ENCODE assay signal across 12 mouse cellular contexts in the genomic region with DNA sequence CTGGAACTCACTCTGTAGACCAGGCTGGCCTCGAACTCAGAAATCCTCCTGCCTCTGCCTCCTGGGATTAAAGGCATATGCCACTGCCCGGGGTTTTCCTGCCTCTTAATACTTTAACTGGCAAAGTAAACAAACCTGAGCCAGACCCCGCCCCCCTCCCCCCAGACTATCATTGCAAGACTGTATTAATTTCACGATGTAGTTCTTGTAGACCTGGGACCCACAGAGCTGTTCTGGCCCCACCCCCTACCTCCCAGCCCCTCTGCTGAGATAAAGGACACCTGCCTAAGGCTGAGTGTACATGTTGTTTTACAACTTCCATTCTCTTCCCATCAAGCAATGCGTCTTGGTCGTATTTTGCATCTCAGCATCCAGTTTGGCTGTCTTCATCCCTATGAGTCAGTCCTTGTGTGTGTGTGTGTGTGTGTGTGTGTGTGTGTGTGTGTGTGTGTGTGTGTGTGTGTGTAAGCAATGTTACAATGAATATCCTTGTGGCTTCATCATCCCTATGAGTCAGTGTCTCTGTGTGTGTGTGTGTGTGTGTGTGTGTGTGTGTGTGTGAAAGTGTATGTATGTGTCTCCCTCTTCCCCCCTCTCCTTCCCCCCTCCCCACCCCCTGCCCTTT. TPM values are rescaled to one million over a fixed set of nuclear protein-coding genes. Genes with fewer than 3 reads are reported as not detected.
A peak's percentile ranks its signal among the peaks of the same experiment; 100 is the strongest.
DNase-seq lines count a peak whose midpoint lies in the region; ATAC-seq and TF ChIP-seq lines count a peak whose summit lies in the region.
"Had no signal": no experiment of that assay in that cellular context is flagged by ENCODE, and none has a peak within 500 bp of the region (broad histone marks: within the 10 kb centered on the region; RNA-seq: fewer than 3 reads in every experiment).

No protein-coding gene starts in this region.

- no peak for TF ChIP-seq CTCF in stomach, postnatal 0 days (IDR thresholded peaks at IDR 0.05; ENCODE audit: low read depth)

- H3K4me2 ChIP-seq in embryonic facial prominence, embryonic 12.5 days (replicated peaks), result no peak overlapping the region
- no peak overlapping the region for H3K4me2 ChIP-seq in lung, embryonic 16.5 days (ENCODE audit: low read depth, low read length)
- 0 out of 2 replicates have a peak overlapping the region, but pooled peaks have one; percentile 72 for H3K4me2 ChIP-seq in embryonic facial prominence, embryonic 14.5 days (ENCODE audit: low read depth, low read length)
- H3K4me2 ChIP-seq in stomach, postnatal 0 days (replicated peaks; ENCODE audit: low read depth), result no peak overlapping the region
- H3K4me2 ChIP-seq in hindbrain, embryonic 11.5 days (replicated peaks; ENCODE audit: low read depth, low read length), result no peak overlapping the region

- H3K27me3 ChIP-seq in embryonic facial prominence, embryonic 12.5 days, result no peaks in the 10 kb centered on the region
- H3K27me3 ChIP-seq in embryonic facial prominence, embryonic 10.5 days (replicated peaks; ENCODE audit: low read depth, poor library complexity, severe bottlenecking), result no peaks in the 10 kb centered on the region
- H3K27me3 ChIP-seq in lung, embryonic 16.5 days (ENCODE audit: control insufficient read depth, insufficient read depth, low read depth, low read length), result no peaks in the 10 kb centered on the region
- no peaks in the 10 kb centered on the region for H3K27me3 ChIP-seq in embryonic facial prominence, embryonic 14.5 days (replicated peaks; ENCODE audit: control insufficient read depth, insufficient read depth, low read length)
- H3K27me3 ChIP-seq in stomach, postnatal 0 days (ENCODE audit: control insufficient read depth, insufficient read depth, low read length), result no peaks in the 10 kb centered on the region
- no peaks in the 10 kb centered on the region for H3K27me3 ChIP-seq in hindbrain, embryonic 11.5 days (ENCODE audit: control insufficient read depth, insufficient read depth, low read length)

- H3K27ac ChIP-seq in embryonic facial prominence, embryonic 12.5 days, result peak overlapping the region; percentile 80
- H3K27ac ChIP-seq in embryonic facial prominence, embryonic 10.5 days (replicated peaks), result no peak overlapping the region
- peak overlapping the region; percentile 87; the same call in 1 of the 2 replicates for H3K27ac ChIP-seq in lung, embryonic 16.5 days (ENCODE audit: low read length)
- peak overlapping the region; percentile 84 for H3K27ac ChIP-seq in embryonic facial prominence, embryonic 14.5 days (replicated peaks; ENCODE audit: low read depth, low read length)
- H3K27ac ChIP-seq in stomach, postnatal 0 days (replicated peaks), result peak overlapping the region; percentile 78
- no peak overlapping the region for H3K27ac ChIP-seq in hindbrain, embryonic 11.5 days (ENCODE audit: low read depth, low read length)

- no peaks in the 10 kb centered on the region for H3K36me3 ChIP-seq in embryonic facial prominence, embryonic 12.5 days
- no peaks in the 10 kb centered on the region for H3K36me3 ChIP-seq in embryonic facial prominence, embryonic 10.5 days (replicated peaks)
- H3K36me3 ChIP-seq in lung, embryonic 16.5 days (ENCODE audit: control insufficient read depth, insufficient read depth, low read length), result no peaks in the 10 kb centered on the region
- H3K36me3 ChIP-seq in embryonic facial prominence, embryonic 14.5 days (ENCODE audit: control insufficient read depth, insufficient read depth, low read length), result no peaks in the 10 kb centered on the region
- no peaks in the 10 kb centered on the region for H3K36me3 ChIP-seq in stomach, postnatal 0 days (ENCODE audit: control insufficient read depth, insufficient read depth, low read length)
- no peaks in the 10 kb centered on the region for H3K36me3 ChIP-seq in hindbrain, embryonic 11.5 days (ENCODE audit: control insufficient read depth, insufficient read depth, low read length)

- TF ChIP-seq EP300 in stomach, postnatal 0 days (optimal IDR thresholded peaks at IDR 0.05), result no peak

- 64% methylated on average over 6 of the region's 6 CpGs for WGBS in embryonic facial prominence, embryonic 12.5 days
- WGBS in embryonic facial prominence, embryonic 10.5 days, result 68% methylated on average over 6 of the region's 6 CpGs
- WGBS in lung, embryonic 16.5 days, result 57% methylated on average over 6 of the region's 6 CpGs
- WGBS in embryonic facial prominence, embryonic 14.5 days, result 57% methylated on average over 6 of the region's 6 CpGs
- 44% methylated on average over 6 of the region's 6 CpGs for WGBS in stomach, postnatal 0 days
- 82% methylated on average over 6 of the region's 6 CpGs for WGBS in hindbrain, embryonic 11.5 days

- no peak for ATAC-seq in embryonic facial prominence, embryonic 12.5 days (ENCODE audit: insufficient number of reproducible peaks, insufficient read depth, low FRiP score, low TSS enrichment)
- ATAC-seq in lung, embryonic 16.5 days (ENCODE audit: low read depth), result no peak
- no peak for ATAC-seq in embryonic facial prominence, embryonic 14.5 days (ENCODE audit: low read depth)
- ATAC-seq in stomach, postnatal 0 days (ENCODE audit: low FRiP score, low TSS enrichment), result no peak
- no peak for ATAC-seq in hindbrain, embryonic 11.5 days (ENCODE audit: low FRiP score)

- no peak overlapping the region for H3K4me3 ChIP-seq in embryonic facial prominence, embryonic 12.5 days
- H3K4me3 ChIP-seq in embryonic facial prominence, embryonic 10.5 days, result no peak overlapping the region
- no peak overlapping the region for H3K4me3 ChIP-seq in lung, embryonic 16.5 days (ENCODE audit: low read length)
- H3K4me3 ChIP-seq in embryonic facial prominence, embryonic 14.5 days (ENCODE audit: low read depth, low read length), result no peak overlapping the region
- no peak overlapping the region for H3K4me3 ChIP-seq in stomach, postnatal 0 days (ENCODE audit: low read depth, low read length)
- H3K4me3 ChIP-seq in hindbrain, embryonic 11.5 days (ENCODE audit: low read depth, low read length), result no peak overlapping the region

- H3K4me1 ChIP-seq in embryonic facial prominence, embryonic 12.5 days, result peaks cover 29% of the 10 kb centered on the region
- peaks cover 35% of the 10 kb centered on the region for H3K4me1 ChIP-seq in embryonic facial prominence, embryonic 10.5 days
- peaks cover 31% of the 10 kb centered on the region for H3K4me1 ChIP-seq in lung, embryonic 16.5 days (replicated peaks; ENCODE audit: control insufficient read depth, insufficient read depth, low read length)
- H3K4me1 ChIP-seq in embryonic facial prominence, embryonic 14.5 days (ENCODE audit: control insufficient read depth, insufficient read depth, low read length), result peaks cover 22% of the 10 kb centered on the region
- H3K4me1 ChIP-seq in stomach, postnatal 0 days (replicated peaks; ENCODE audit: control insufficient read depth, insufficient read depth), result no peaks in the 10 kb centered on the region
- peaks cover 6% of the 10 kb centered on the region; the same call in 1 of the 2 replicates for H3K4me1 ChIP-seq in hindbrain, embryonic 11.5 days (replicated peaks; ENCODE audit: control insufficient read depth, insufficient read depth, low read length)

- no peaks in the 10 kb centered on the region for H3K9me3 ChIP-seq in embryonic facial prominence, embryonic 12.5 days
- H3K9me3 ChIP-seq in embryonic facial prominence, embryonic 10.5 days, result no peaks in the 10 kb centered on the region
- H3K9me3 ChIP-seq in lung, embryonic 16.5 days (ENCODE audit: control insufficient read depth, low read length), result no peaks in the 10 kb centered on the region
- no peaks in the 10 kb centered on the region for H3K9me3 ChIP-seq in embryonic facial prominence, embryonic 14.5 days (ENCODE audit: control insufficient read depth, low read length)
- H3K9me3 ChIP-seq in stomach, postnatal 0 days (ENCODE audit: control insufficient read depth, low read length), result no peaks in the 10 kb centered on the region
- no peaks in the 10 kb centered on the region for H3K9me3 ChIP-seq in hindbrain, embryonic 11.5 days (ENCODE audit: control insufficient read depth, low read length)

- no peak for DNase-seq in embryonic facial prominence, embryonic 10.5 days (ENCODE audit: low spot score)
- DNase-seq in lung, adult 18-20 months, result no peak
- DNase-seq in embryonic facial prominence, embryonic 14.5 days (ENCODE audit: low spot score), result no peak
- peak; percentile 45 for DNase-seq in stomach, postnatal 0 days (ENCODE audit: low spot score)
- no peak for DNase-seq in hindbrain, embryonic 11.5 days (ENCODE audit: low spot score)
- DNase-seq in right cerebral cortex, postnatal 10 days (ENCODE audit: low spot score in 2 of 2), result no peak
- DNase-seq: cerebellum, adult 9-11 months; right cerebral cortex, postnatal 4 days had no signal

- H3K9ac ChIP-seq in embryonic facial prominence, embryonic 12.5 days, result no peak overlapping the region
- H3K9ac ChIP-seq in lung, embryonic 16.5 days (ENCODE audit: low read length), result no peak overlapping the region
- no peak overlapping the region for H3K9ac ChIP-seq in embryonic facial prominence, embryonic 14.5 days (ENCODE audit: low read depth, low read length)
- no peak overlapping the region for H3K9ac ChIP-seq in stomach, postnatal 0 days (ENCODE audit: low read length)
- H3K9ac ChIP-seq in hindbrain, embryonic 11.5 days (ENCODE audit: low read depth, low read length), result no peak overlapping the region

RNA-seq across cellular contexts. Expression of gene Sirt4, which starts 8.3 kb away (rescaled TPM):
- 23.2 and 25.9 TPM in 2 replicates for polyA plus RNA-seq in embryonic facial prominence, embryonic 12.5 days (2016; fragmentation: Nextera tagmentation; extraction: Ambion mirVana)
- polyA plus RNA-seq in embryonic facial prominence, embryonic 10.5 days (2016; fragmentation: Nextera tagmentation; extraction: Ambion mirVana), result 14.5 and 16.0 TPM in 2 replicates
- 28.1 and 31.4 TPM in 2 replicates for polyA plus RNA-seq in lung, embryonic 16.5 days (2015; fragmentation: Nextera tagmentation; extraction: Ambion mirVana)
- 13.9 and 20.3 TPM in 2 replicates for polyA plus RNA-seq in embryonic facial prominence, embryonic 14.5 days (2014; fragmentation: Nextera tagmentation; extraction: Ambion mirVana)
- polyA plus RNA-seq in stomach, postnatal 0 days (2015; fragmentation: Nextera tagmentation; extraction: Ambion mirVana), result 10.1 and 11.5 TPM in 2 replicates
- polyA plus RNA-seq in hindbrain, embryonic 11.5 days (2014; fragmentation: Nextera tagmentation; extraction: Ambion mirVana), result 21.3 and 23.1 TPM in 2 replicates

RNA-seq across cellular contexts. Expression of gene Pxn, which starts 13.7 kb away (rescaled TPM):
- 46.8 and 47.1 TPM in 2 replicates for polyA plus RNA-seq in embryonic facial prominence, embryonic 12.5 days (2016; fragmentation: Nextera tagmentation; extraction: Ambion mirVana)
- 50.3 and 50.6 TPM in 2 replicates for polyA plus RNA-seq in embryonic facial prominence, embryonic 10.5 days (2016; fragmentation: Nextera tagmentation; extraction: Ambion mirVana)
- 70.1 and 74.4 TPM in 2 replicates for polyA plus RNA-seq in lung, embryonic 16.5 days (2015; fragmentation: Nextera tagmentation; extraction: Ambion mirVana)
- 28.6 and 28.8 TPM in 2 replicates for polyA plus RNA-seq in embryonic facial prominence, embryonic 14.5 days (2014; fragmentation: Nextera tagmentation; extraction: Ambion mirVana)
- 21.1 and 25.8 TPM in 2 replicates for polyA plus RNA-seq in stomach, postnatal 0 days (2015; fragmentation: Nextera tagmentation; extraction: Ambion mirVana)
- 9.0 and 10.1 TPM in 2 replicates for polyA plus RNA-seq in hindbrain, embryonic 11.5 days (2014; fragmentation: Nextera tagmentation; extraction: Ambion mirVana)

RNA-seq across cellular contexts. Expression of gene Pla2g1b, which starts 26.8 kb away (rescaled TPM):
- not detected in 2 replicates for polyA plus RNA-seq in embryonic facial prominence, embryonic 12.5 days (2016; fragmentation: Nextera tagmentation; extraction: Ambion mirVana)
- not detected in 2 replicates for polyA plus RNA-seq in embryonic facial prominence, embryonic 10.5 days (2016; fragmentation: Nextera tagmentation; extraction: Ambion mirVana)
- 9.7 and 9.8 TPM in 2 replicates for polyA plus RNA-seq in lung, embryonic 16.5 days (2015; fragmentation: Nextera tagmentation; extraction: Ambion mirVana)
- polyA plus RNA-seq in embryonic facial prominence, embryonic 14.5 days (2014; fragmentation: Nextera tagmentation; extraction: Ambion mirVana), result not detected in 2 replicates
- 464 and 489 TPM in 2 replicates for polyA plus RNA-seq in stomach, postnatal 0 days (2015; fragmentation: Nextera tagmentation; extraction: Ambion mirVana)
- 0.56 and 1.1 TPM in 2 replicates for polyA plus RNA-seq in hindbrain, embryonic 11.5 days (2014; fragmentation: Nextera tagmentation; extraction: Ambion mirVana)
- polyA plus RNA-seq: limb, embryonic 11.5 days; midbrain, postnatal 0 days had no signal

Comparison
In these comparisons a context has a peak if more than half of its experiments do, and no peak if none do; other contexts are left out.
1. H3K27ac ChIP-seq: peak in embryonic facial prominence, embryonic 12.5 days (single experiment), lung, embryonic 16.5 days (single experiment), embryonic facial prominence, embryonic 14.5 days (single experiment) and stomach, postnatal 0 days (single experiment); none in embryonic facial prominence, embryonic 10.5 days (single experiment) and hindbrain, embryonic 11.5 days (single experiment).
2. RNA of gene Pla2g1b, which starts 26.8 kb away (polyA plus RNA-seq): 464 to 489 TPM in stomach, postnatal 0 days; 9.7 to 9.8 TPM in lung, embryonic 16.5 days, 0.56 to 1.1 TPM in hindbrain, embryonic 11.5 days, not detected in embryonic facial prominence, embryonic 10.5 days, not detected in embryonic facial prominence, embryonic 12.5 days and not detected in embryonic facial prominence, embryonic 14.5 days; every median in the first group is over 10 times any median in the second.